ENCODE assay signal across 31 mouse cellular contexts in genomic region chr9:64764824-64765223, GRCm38 (mm10).
"Had no signal": no experiment of that assay in that cellular context is flagged by ENCODE, and none has a peak within 500 bp of the region (broad histone marks: within the 10 kb centered on the region; RNA-seq: fewer than 3 reads in every experiment).

No protein-coding gene starts in this region.

- ATAC-seq: liver, embryonic 12.5 days; liver, postnatal 0 days; lung, postnatal 0 days; midbrain, embryonic 13.5 days; midbrain, embryonic 15.5 days; midbrain, embryonic 16.5 days had no signal

- H3K9me3 ChIP-seq: limb, embryonic 10.5 days; limb, embryonic 12.5 days; limb, embryonic 13.5 days; limb, embryonic 15.5 days; liver, embryonic 12.5 days; liver, embryonic 13.5 days; liver, embryonic 15.5 days; lung, embryonic 15.5 days; megakaryocyte, embryonic 14.5 days; midbrain, embryonic 10.5 days; midbrain, embryonic 12.5 days; midbrain, embryonic 13.5 days; midbrain, embryonic 15.5 days; neural tube, embryonic 12.5 days had no signal

- H3K4me1 ChIP-seq: limb, embryonic 12.5 days; limb, embryonic 13.5 days; limb, embryonic 15.5 days; lung, embryonic 15.5 days; midbrain, embryonic 12.5 days; midbrain, embryonic 13.5 days; midbrain, embryonic 15.5 days; neural tube, embryonic 12.5 days had no signal

- H3K4me2 ChIP-seq: limb, embryonic 12.5 days; limb, embryonic 13.5 days; limb, embryonic 15.5 days; liver, embryonic 12.5 days; liver, embryonic 13.5 days; liver, embryonic 15.5 days; lung, embryonic 14.5 days; lung, embryonic 15.5 days; midbrain, embryonic 11.5 days; midbrain, embryonic 12.5 days; midbrain, embryonic 13.5 days; midbrain, embryonic 15.5 days; neural tube, embryonic 12.5 days had no signal

- H3K36me3 ChIP-seq: limb, embryonic 10.5 days; limb, embryonic 12.5 days; limb, embryonic 13.5 days; limb, embryonic 15.5 days; liver, embryonic 12.5 days; liver, embryonic 13.5 days; liver, embryonic 15.5 days; lung, embryonic 15.5 days; midbrain, embryonic 10.5 days; midbrain, embryonic 12.5 days; midbrain, embryonic 13.5 days; midbrain, embryonic 15.5 days; neural tube, embryonic 12.5 days had no signal

- H3K4me3 ChIP-seq: left cerebral cortex, adult 2 months; limb, embryonic 10.5 days; limb, embryonic 12.5 days; limb, embryonic 13.5 days; limb, embryonic 15.5 days; liver, embryonic 12.5 days; liver, embryonic 13.5 days; liver, embryonic 15.5 days; lung, embryonic 15.5 days; megakaryocyte, embryonic 14.5 days; midbrain, embryonic 10.5 days; midbrain, embryonic 12.5 days; midbrain, embryonic 13.5 days; midbrain, embryonic 15.5 days; myocyte; neural tube, embryonic 12.5 days had no signal

- H3K27me3 ChIP-seq: limb, embryonic 12.5 days; limb, embryonic 13.5 days; limb, embryonic 15.5 days; liver, embryonic 13.5 days; liver, embryonic 15.5 days; lung, embryonic 15.5 days; midbrain, embryonic 12.5 days; midbrain, embryonic 13.5 days; midbrain, embryonic 15.5 days; neural tube, embryonic 12.5 days had no signal

- H3K9ac ChIP-seq: limb, embryonic 12.5 days; limb, embryonic 13.5 days; limb, embryonic 15.5 days; liver, embryonic 12.5 days; liver, embryonic 13.5 days; liver, embryonic 15.5 days; liver, postnatal 0 days; lung, embryonic 14.5 days; lung, embryonic 15.5 days; midbrain, embryonic 12.5 days; midbrain, embryonic 13.5 days; midbrain, embryonic 15.5 days; neural tube, embryonic 12.5 days had no signal

- DNase-seq: left cerebral cortex, postnatal 4 days; liver; liver, embryonic 13.5 days; liver, postnatal 0 days; lung, adult 18-20 months; lung, adult 2 months; lung, embryonic 14.5 days; lung, postnatal 10 days; lung, postnatal 14 days; lung, postnatal 36 days; lung, postnatal 4 days; midbrain, embryonic 14.5 days had no signal

- H3K27ac ChIP-seq: left cerebral cortex, adult 2 months; limb, embryonic 10.5 days; limb, embryonic 12.5 days; limb, embryonic 13.5 days; limb, embryonic 15.5 days; liver, embryonic 12.5 days; liver, embryonic 13.5 days; liver, embryonic 15.5 days; lung, embryonic 15.5 days; macrophage; midbrain, embryonic 10.5 days; midbrain, embryonic 12.5 days; midbrain, embryonic 13.5 days; midbrain, embryonic 15.5 days; neural tube, embryonic 12.5 days had no signal
